Mouse (Mus musculus): ENCODE data around the gene Prpf3.
"Not testable (repeated sequence)": the region's sequence is repeated elsewhere in the genome, so short reads cannot be mapped to it uniquely, and the experiment has no call there.

The Prpf3 gene

GRCm38 (mm10) chr3:95881979-95882815 lies 26.5 kb upstream of the Prpf3 start, which contains the start of gene Ciart:
Gene Ciart (minus strand): TSS chr3:95882251.
- DNase-seq (ENCODE audit: low read depth, low spot score) = peak; percentile 97

GRCm38 (mm10) chr3:95879063-95879462 lies 23.4 kb upstream of the Prpf3 start:
- DNase-seq (ENCODE audit: low read depth, low spot score) = no peak

DNA sequence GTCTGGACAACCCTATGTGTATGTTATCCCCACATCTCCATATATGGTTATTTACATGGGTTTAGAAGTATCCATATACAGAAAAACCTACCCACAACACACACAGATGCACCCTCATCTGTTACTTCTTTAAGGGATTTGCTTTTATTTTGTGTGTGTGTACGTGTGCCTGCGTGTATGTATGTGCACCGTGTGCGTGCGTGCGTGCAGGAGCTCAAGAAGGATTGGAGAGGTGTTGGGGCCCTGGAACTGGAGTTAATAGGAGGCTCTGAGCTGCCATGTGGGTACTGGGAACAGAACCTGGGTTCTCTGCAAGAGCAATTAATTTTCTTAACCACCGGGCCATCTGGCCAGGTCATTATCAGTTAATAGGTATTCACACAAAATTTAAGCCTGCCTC lies 16.4 kb upstream of the Prpf3 start:
- DNase-seq (ENCODE audit: low read depth, low spot score) = no peak

DNA sequence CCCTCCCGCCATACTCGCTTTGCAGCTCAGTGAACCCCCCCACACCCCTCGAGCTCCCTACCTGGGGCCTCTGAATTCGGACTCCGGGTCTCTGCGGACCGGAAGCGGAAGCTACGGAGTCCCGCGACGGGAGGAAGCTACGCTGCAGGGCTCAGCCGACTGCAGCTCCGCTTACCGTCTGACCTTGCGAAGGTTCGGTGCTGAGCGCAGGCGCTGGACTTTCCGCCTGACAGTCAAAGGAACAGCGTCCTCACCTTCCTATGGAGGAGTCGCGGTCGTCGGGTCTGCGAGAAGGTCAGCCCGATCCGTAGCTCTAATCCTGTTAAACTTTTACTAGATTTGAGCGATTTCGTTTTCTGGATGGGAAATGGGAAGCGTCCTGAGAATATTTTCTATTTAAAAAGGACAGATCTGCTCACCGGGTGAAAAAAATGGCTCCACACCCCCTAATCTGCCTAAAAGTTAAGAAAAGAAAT lies 15.7 kb upstream of the Prpf3 start, which contains the start of gene Mrps21:
Gene Mrps21 (minus strand): TSS at position 128 of the 476 bp plus-strand sequence.
- peak; percentile 64 for DNase-seq (ENCODE audit: low read depth, low spot score)

DNA sequence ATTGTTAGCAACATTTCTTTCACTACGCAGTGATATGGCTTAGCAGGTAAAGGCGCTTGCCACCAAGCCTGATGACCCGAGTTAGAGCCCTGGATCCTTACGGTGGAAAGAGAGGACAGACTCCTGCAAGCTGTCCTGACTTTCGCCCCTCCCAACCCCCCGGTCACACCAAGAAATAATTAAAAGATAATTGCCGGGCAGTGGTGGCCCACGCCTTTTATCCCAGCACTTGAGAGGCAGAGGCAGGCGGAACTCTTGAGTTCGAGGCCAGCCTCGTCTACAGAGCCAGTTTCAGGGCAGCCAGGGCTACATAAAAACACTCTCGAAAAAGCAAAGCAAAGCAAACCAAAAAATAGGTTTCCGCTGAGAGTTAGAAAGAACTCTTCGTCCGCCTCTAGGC lies 15.3 kb upstream of the Prpf3 start:
- no peak for DNase-seq (ENCODE audit: low read depth, low spot score)

DNA sequence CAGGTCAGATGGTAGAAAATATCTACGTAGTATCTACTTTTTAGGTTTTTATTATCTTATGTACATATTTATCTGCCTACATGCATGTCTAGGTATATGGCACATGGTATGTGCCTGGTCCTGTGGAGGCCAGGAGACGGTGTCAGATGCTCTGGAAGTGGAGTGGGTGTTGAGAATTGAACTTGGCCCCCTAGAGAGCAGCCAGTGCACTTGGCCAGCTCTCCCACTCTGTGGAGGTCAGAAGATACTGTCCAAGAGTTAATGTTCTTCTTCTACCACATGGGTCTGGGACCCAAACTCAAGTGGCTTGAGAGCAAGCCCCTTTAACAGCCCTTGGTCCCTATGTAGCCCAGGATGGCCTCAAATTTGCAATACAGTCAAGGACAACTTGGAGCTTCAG lies 11.7 kb upstream of the Prpf3 start:
- no peak for DNase-seq (ENCODE audit: low read depth, low spot score)

DNA sequence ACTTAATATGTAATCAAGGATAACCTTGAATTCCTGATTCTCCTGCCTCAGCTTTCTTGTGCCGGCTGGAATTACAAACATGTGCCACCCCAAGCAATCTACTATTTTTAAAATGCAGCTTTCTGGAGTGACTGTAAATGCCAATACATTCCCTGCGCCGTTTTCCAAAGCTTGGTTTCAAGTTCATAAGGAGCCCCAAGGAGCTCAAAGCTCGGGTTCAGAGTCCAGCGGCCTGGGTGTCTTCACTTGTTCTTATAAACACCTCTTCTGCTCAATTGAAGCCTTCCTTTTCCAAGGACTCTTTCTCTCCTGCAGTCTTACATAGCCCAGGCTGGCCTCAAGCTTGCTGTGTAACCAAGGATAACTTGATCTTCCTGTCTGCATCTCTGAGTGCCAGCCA lies 10.4 kb upstream of the Prpf3 start:
- no peak for DNase-seq (ENCODE audit: low read depth, low spot score)

DNA sequence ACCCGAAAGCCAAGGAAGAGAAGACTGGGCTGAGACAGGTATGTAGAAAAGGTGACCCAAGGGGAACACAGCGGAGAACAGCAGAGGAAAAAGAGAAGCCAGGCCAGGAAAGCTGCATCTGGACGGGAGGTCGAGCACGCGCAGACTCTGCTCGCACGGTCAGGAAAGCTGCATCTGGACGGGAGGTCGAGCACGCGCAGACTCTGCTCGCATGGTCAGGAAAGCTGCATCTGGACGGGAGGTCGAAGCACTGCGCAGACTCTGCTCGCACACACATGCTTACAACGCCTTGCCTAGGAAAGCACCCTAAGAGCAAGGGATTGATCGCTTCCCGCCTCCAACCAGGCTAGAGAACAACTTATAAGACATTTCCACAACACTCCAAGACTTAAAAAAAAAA lies 9.9 kb upstream of the Prpf3 start:
- DNase-seq (ENCODE audit: low read depth, low spot score) = no peak

GRCm38 (mm10) chr3:95865050-95865449 lies 9.4 kb upstream of the Prpf3 start:
- no peak for DNase-seq (ENCODE audit: low read depth, low spot score)

DNA sequence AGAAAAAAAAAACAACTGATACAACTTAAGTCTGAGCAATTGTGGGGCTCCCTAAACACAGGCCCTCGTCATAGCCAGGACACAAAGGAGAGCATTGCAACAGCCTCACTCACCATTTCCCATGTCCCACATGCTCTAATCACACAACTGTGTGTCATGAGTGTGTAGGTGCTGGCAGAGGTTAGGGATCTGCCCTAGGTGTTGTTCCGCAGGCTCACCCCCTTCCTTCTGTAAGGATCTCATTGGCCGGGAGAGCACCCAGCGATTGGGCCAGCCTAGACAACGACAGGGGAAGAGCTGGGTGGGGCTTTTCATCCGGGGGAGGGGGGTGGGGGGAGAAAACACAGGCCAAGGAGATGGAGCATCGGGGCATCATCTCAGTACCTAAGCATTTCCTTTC lies 7.9 kb upstream of the Prpf3 start:
- no peak for DNase-seq (ENCODE audit: low read depth, low spot score)

GRCm38 (mm10) chr3:95861796-95862195 lies 6.1 kb upstream of the Prpf3 start:
- DNase-seq (ENCODE audit: low read depth, low spot score) = no peak

DNA sequence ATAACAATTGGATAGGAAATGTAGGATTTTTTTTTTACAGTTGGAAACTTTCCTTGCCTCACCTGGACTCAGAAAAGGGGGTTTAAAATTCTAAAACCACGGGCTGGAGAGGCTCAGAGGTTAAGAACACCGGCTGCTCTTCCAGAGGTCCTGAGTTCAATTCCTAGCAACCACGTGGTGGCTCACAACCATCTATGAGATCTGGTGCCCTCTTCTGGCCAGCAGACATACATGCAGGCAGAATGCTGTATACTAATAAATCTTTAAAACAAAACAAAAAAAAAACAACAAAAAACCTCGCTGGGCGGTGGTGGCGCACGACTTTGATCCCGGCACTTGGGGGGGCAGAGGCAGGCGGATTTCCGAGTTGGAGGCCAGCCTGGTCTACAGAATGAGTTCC lies 5.5 kb upstream of the Prpf3 start:
- no peak for DNase-seq (ENCODE audit: low read depth, low spot score)

DNA sequence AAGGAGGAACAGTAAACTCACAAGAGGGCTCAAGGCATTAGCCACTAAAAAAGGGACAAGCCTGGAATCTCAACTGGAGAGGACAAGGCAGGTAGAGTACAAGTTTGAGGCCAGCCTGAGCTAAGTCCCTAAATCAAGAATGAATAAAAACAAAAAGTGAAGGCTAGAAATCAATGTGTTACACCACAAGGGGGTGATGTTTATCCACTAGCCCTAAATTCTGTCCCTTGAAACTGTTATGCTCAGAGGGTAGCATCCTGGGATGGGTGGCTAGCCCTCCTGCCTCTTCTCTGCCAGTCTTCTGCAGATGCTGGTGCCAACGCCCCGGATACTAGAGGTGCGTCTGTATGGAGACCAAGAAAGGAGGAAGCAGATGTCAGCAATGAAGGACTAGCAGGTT lies 4.6 kb upstream of the Prpf3 start:
- no peak for DNase-seq (ENCODE audit: low read depth, low spot score)

- not testable (repeated sequence) for DNase-seq (ENCODE audit: low read depth, low spot score)
These were observed 2.6 kb upstream of the Prpf3 start for GRCm38 (mm10) chr3:95858278-95858677.

- DNase-seq (ENCODE audit: low read depth, low spot score) = not testable (repeated sequence)
These were observed 1.4 kb upstream of the Prpf3 start for GRCm38 (mm10) chr3:95857050-95857449.

- no peak for DNase-seq (ENCODE audit: low read depth, low spot score)
These were observed 430 bp upstream of the Prpf3 start for GRCm38 (mm10) chr3:95856115-95856514.

GRCm38 (mm10) chr3:95851317-95851716 lies 4.4 kb downstream of the Prpf3 start:
- DNase-seq (ENCODE audit: low read depth, low spot score) = no peak

DNA sequence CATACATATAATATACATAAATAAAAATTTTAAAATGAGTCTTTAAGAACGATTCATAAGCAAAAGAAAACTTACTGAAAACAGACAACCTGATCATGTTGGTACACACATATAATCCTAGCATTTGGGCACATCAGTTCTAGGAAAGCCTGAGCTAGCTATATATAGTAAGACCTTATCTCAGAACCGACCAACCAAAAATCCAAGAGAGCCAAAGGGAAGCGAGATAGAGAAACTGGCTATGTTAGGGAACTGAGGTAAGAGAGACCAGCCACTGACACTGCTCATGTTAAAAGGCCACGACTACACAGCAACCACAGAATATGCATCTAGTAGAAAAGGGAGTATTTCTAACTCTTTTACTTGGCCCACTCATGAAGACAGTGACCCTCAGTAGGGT lies 5.1 kb downstream of the Prpf3 start:
- DNase-seq (ENCODE audit: low read depth, low spot score) = no peak

- DNase-seq (ENCODE audit: low read depth, low spot score) = no peak
These were observed 13.0 kb downstream of the Prpf3 start for GRCm38 (mm10) chr3:95842503-95843214.

DNA sequence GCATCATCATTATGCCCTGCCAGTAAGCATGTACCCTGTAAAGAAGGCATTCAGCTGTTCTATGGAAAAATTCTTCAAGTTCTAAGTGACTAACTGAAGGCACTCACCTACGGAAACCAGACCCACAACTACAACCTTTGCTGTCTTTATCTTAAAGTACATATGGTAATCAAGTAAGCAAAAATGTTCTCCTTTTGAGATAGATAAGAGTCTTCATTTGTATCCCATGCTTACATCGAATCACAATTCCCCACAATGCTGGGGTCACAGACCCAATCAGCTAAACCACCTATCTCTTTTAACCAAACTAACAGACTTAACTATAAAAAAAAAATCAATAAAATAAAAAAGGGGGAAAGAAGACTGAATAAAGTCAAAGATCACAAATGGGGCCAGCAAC lies 16.4 kb downstream of the Prpf3 start:
- DNase-seq (ENCODE audit: low read depth, low spot score) = no peak

DNA sequence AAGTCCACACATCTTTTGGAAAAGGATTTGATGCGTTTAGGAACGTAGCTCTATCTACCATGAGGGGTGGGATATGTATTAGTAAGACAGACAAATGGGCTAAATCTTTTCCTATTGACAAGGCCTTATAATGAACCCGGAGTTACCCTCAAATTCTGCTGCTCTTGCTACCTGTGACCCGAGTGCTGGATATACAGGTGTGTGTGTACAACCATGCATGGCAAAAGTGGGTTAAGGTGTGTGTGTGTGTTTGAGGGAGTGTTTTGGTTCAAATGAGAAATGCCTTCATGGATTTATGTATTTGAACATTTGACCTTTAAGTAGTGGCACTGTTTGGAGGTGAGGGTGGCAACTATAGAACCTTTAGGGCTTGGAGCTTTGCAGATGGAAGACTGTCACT lies 26.6 kb downstream of the Prpf3 start:
- no peak for DNase-seq (ENCODE audit: low read depth, low spot score)

DNA sequence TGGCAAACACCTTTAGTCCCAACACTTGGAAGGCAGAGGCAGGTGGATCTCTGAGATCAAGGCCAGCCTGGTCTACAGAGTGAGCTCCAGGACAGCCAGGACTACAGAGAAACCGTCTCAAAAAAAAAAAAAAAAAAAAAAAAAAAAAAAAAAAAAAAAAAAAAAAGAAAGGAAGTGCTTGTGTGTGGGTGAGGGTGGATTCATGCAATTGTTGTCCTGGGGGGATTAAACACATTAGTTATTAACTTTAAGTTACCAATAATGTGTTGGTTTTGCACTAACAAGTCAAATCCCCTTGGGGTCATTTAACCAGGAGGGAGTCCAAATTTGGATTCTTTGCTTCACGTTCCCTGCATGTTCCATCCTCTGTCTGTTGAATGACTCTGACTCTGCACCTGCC lies 29.4 kb downstream of the Prpf3 start:
- DNase-seq (ENCODE audit: low read depth, low spot score) = no peak
